Mouse (Mus musculus) neural tube, embryonic 14.5 days (tissue): ENCODE measurements around the gene Dnase2a. TPM values are rescaled to one million over a fixed set of nuclear protein-coding genes. Genes with fewer than 3 reads are reported as not detected.

Experiments used
- ATAC-seq: fragments of 200-750 bp; cut with Nextera tagmentation; 2 replicates; pipeline ENCODE4 v1.8.0; 2017; ENCODE audit warnings: low read depth, mild to moderate bottlenecking, moderate TSS enrichment, moderate library complexity
- H3K27ac ChIP-seq: fragments of 300-500 bp; sonication (generic); 2 replicates; pipeline ENCODE4 v1.5.1; 2014; ENCODE audit warnings: low read depth, mild to moderate bottlenecking, control low read depth, low read length, moderate library complexity, mixed read lengths
- H3K27me3 ChIP-seq: fragments of 300-500 bp; sonication (generic); 2 replicates; pipeline ENCODE4 v1.6.1; 2014; ENCODE audit warnings: low read length; ENCODE audit not compliant: control insufficient read depth, insufficient read depth
- H3K36me3 ChIP-seq: fragments of 300-500 bp; sonication (generic); 2 replicates; pipeline ENCODE4 v1.6.1; 2014; ENCODE audit warnings: low read length, mixed read lengths; ENCODE audit not compliant: control insufficient read depth, insufficient read depth
- H3K4me1 ChIP-seq: fragments of 300-500 bp; sonication (generic); 2 replicates; pipeline ENCODE4 v1.6.1; 2014; ENCODE audit warnings: low read length; ENCODE audit not compliant: control insufficient read depth, insufficient read depth
- H3K4me2 ChIP-seq: fragments of 300-500 bp; sonication (generic); 2 replicates; pipeline ENCODE4 v1.6.1; 2014; ENCODE audit warnings: mild to moderate bottlenecking, low read depth, low read length, control low read depth
- H3K4me3 ChIP-seq: fragments of 300-500 bp; sonication (generic); 2 replicates; pipeline ENCODE4 v1.5.1; 2014; ENCODE audit warnings: low read depth, low read length, control low read depth, mixed read lengths
- H3K9ac ChIP-seq: fragments of 300-500 bp; sonication (generic); replicated peaks from 2 replicates; pipeline ENCODE4 v1.6.1; 2014; ENCODE audit warnings: low read depth, mild to moderate bottlenecking, control low read depth, low read length, mixed read lengths
- H3K9me3 ChIP-seq: fragments of 300-500 bp; sonication (generic); 2 replicates; pipeline ENCODE4 v1.6.1; 2016; ENCODE audit warnings: low read length; ENCODE audit not compliant: control insufficient read depth
- WGBS: fragments of 180-500 bp; shearing (Covaris S2); extraction: QIAGEN DNeasy Blood & Tissue Kit; methylation state at CpG from one replicate; pipeline ENCODE4 v1.1.7; 2014; 5-methylcytosine and 5-hydroxymethylcytosine counted together
- polyA plus RNA-seq: library from polyadenylated mRNA; unstranded; fragments of >200 nt; fragmentation: Nextera tagmentation; extraction: Ambion mirVana; gene quantifications from 2 replicates; pipeline ENCODE4 v1.2.1, GENCODE M21; 2014

Dnase2a gene
- polyA plus RNA-seq = 5.0 and 5.3 TPM in 2 replicates

DNA sequence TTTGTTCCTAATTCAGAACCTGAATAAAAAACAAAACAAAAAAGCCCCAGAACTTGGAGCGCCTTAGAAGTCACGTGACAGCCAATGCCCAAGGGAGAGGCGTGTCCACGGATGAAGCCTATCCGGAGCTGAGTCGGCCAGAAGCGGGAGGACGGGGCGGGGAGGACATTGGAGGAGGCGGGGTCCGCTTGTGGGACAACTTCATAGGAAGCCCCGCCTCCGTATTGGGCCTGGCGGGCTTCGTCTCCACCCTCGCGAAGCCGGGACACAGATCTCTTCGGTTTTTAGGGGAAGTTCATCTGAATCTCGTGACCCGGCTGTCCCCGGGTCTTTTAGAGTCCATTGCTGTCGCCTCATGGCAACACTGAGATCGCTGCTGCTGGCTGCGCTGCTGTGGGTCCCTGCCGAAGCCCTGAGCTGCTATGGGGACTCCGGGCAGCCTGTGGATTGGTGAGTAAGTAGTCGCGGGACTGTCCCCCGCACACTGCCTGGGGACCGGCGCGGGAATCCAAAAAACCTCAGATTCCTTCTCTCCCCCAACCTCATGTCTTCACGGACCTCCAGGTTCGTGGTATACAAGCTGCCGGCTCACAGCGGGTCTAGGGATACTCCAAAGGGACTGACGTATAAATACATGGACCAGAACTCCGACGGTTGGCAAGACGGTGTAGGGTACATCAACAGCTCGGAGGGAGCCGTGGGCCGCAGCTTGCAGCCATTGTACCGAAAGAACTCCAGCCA, at the start of gene Dnase2a:
Gene Dnase2a (plus strand): TSS at position 140 of the 741 bp plus-strand sequence.
- Histone ChIP-seq H3K4me1 (0 out of 2 replicates have a peak, but pooled peaks cover under 1% of the 10 kb centered on the region), H3K27me3 (peaks cover 10% of the 10 kb centered on the region), H3K36me3 (peaks cover 31% of the 10 kb centered on the region), H3K4me3 (peak within 1 kb of the TSS; percentile 33), H3K4me2 (peak within 1 kb of the TSS; percentile 59), H3K9me3 (no peaks in the 10 kb centered on the region), H3K27ac (no peak within 1 kb of the TSS), H3K9ac (peak within 1 kb of the TSS; percentile 47; the same call in 1 of the 2 replicates)
- 1% methylated on average over 45 of the region's 45 CpGs for WGBS
- peak; percentile 68 for ATAC-seq

DNA sequence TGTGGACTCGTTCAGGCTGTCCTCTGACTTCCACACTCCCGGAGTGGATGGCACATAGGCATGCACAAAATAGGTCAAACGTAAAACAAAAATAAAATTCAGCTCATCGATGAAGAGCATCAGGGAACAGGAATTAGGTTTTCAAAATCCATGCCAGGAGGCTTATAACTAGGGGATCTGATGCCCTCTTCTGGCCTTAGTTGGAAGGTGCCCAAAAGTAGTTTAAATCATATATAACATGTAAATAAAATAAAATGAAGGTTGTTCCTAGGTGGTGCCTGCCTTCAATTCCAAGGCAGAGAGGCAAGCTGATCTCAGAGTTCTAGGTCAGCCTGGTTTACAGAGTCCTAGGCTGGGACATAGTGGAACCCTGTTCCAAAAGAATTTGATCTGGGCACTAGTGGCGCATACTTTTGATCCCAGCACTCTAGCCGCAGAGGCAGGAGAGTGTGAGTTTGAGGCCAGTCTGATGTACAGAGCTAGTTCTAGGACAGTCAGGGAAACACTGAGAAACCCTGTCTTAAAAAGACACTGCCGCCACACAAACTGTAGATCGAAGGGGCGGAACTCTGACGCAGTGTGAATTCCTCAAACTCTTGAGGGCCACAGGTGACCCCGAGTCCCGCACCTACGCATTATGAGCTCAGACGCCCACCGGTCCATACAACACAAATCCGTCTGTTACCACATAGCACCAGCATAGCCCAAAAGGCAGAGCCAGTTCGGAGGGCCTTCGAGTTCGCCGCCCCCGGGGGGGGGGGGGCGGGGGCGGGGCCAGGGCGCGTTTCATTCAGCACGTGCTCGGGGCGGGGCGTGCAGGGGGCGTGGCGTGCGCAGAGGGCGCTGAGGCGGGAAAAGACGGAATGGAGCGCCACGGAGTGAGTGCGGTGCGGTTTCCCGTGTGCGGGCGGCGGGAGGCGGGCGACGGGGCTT, 36.7 kb upstream of the Dnase2a start, which contains the start of gene Syce2:
Gene Syce2 (plus strand): TSS at position 736 of the 933 bp plus-strand sequence.
- Histone ChIP-seq H3K9ac (peak within 1 kb of the TSS; percentile 32), H3K4me1 (no peaks in the 10 kb centered on the region; the same call in 1 of the 2 replicates), H3K4me3 (peak within 1 kb of the TSS; percentile 32), H3K4me2 (peak within 1 kb of the TSS; percentile 71), H3K27ac (no peak within 1 kb of the TSS), H3K36me3 (peaks cover 28% of the 10 kb centered on the region), H3K27me3 (peaks cover 4% of the 10 kb centered on the region; the same call in 1 of the 2 replicates), H3K9me3 (no peaks in the 10 kb centered on the region)
- ATAC-seq = peak; percentile 69
- 21% methylated on average over 34 of the region's 46 CpGs for WGBS

DNA sequence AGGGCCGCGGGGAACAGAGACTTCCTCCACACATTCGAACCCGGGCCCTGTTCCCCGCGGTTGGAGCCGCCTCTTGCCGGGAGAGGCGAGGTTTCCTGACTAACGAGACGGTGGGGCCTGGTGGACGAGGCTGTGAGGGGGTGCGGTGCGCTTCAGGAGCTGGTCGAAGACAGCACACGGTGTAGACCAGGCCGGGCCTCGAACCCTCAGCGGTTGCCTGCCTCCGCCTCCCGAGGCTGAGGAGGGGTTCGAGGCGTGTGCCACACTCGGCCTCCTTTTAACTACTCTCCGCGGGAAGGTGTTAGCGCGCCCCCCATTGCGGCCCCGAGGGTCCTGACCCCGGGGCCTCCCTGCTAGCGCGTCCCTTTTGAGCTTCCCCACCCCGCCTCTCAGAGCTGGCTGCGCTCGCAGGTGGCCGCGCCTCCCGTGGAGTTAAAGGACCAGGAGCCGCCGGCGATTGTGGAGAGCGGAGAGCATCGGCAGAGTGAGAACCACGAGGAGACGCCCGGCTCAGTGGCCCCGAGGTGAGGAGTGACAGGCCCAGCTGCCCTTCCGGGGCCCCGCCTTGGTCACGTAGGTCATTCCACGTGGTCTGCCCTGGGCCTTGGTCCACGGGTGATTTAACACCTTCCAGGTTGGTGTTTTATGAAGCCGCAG, 35.9 kb upstream of the Dnase2a start:
- H3K9me3 ChIP-seq = no peaks in the 10 kb centered on the region
- H3K27me3 ChIP-seq = peaks cover 4% of the 10 kb centered on the region; the same call in 1 of the 2 replicates
- peaks cover 22% of the 10 kb centered on the region for H3K36me3 ChIP-seq
- peak overlapping the region; percentile 71 for H3K4me2 ChIP-seq
- peak overlapping the region; percentile 32 for H3K4me3 ChIP-seq
- H3K9ac ChIP-seq = peak overlapping the region; percentile 32
- ATAC-seq = peak; percentile 52
- H3K4me1 ChIP-seq = no peaks in the 10 kb centered on the region; the same call in 1 of the 2 replicates
- WGBS = 4% methylated on average over 49 of the region's 54 CpGs
- no peak overlapping the region for H3K27ac ChIP-seq

DNA sequence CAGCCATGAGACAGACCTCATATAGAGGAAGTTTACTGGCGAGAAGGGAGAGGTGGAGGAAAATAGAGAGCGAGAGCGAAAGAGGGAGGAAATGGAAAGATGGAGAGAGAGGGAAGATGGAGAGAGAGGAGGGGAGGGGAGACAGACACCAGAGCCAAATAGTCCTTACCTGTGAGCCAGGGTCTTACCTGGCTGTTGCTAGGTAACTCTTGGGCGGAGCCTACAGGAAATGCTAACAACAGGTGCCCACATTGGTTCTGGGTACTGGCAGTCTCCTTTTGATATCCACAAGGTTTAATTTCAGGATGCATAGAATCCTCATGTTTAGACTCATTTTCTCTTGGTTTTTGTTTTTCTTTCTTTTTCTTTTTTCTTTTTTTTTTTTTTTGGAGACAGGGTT, 35.3 kb upstream of the Dnase2a start:
- Histone ChIP-seq H3K4me3 (no peak overlapping the region; the same call in 1 of the 2 replicates), H3K9me3 (no peaks in the 10 kb centered on the region), H3K4me1 (no peaks in the 10 kb centered on the region; the same call in 1 of the 2 replicates), H3K36me3 (peaks cover 16% of the 10 kb centered on the region; the same call in 1 of the 2 replicates), H3K4me2 (peak overlapping the region; percentile 71), H3K27me3 (peaks cover 4% of the 10 kb centered on the region; the same call in 1 of the 2 replicates), H3K9ac (no peak overlapping the region), H3K27ac (no peak overlapping the region)
- 73% methylated on average over 4 of the region's 4 CpGs for WGBS
- no peak for ATAC-seq

DNA sequence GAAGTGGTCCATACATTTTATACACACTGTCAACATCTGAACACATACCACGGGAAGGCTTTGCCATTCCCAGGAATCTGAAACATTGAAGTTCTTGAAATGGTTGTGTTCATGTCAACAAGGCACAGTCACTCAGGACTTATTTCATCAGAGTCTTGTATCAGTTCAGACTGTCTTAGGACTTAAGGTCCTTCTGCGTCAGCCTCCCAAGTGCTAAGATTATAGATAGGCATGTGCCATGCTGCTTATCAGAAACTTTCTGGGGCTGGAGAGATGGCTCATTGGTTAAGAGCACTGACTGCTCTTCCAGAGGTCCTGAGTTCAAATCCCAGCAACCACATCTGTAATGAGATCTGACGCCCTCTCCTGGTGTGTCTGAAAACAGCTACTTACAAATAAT, 34.0 kb upstream of the Dnase2a start:
- ATAC-seq = no peak
- 93% methylated on average over 3 of the region's 3 CpGs for WGBS
- H3K9ac ChIP-seq = no peak overlapping the region
- peaks cover 3% of the 10 kb centered on the region; the same call in 1 of the 2 replicates for H3K36me3 ChIP-seq
- no peak overlapping the region for H3K4me3 ChIP-seq
- no peaks in the 10 kb centered on the region; the same call in 1 of the 2 replicates for H3K4me1 ChIP-seq
- no peak overlapping the region for H3K27ac ChIP-seq
- H3K9me3 ChIP-seq = no peaks in the 10 kb centered on the region
- H3K27me3 ChIP-seq = peaks cover 4% of the 10 kb centered on the region; the same call in 1 of the 2 replicates
- H3K4me2 ChIP-seq = no peak overlapping the region

DNA sequence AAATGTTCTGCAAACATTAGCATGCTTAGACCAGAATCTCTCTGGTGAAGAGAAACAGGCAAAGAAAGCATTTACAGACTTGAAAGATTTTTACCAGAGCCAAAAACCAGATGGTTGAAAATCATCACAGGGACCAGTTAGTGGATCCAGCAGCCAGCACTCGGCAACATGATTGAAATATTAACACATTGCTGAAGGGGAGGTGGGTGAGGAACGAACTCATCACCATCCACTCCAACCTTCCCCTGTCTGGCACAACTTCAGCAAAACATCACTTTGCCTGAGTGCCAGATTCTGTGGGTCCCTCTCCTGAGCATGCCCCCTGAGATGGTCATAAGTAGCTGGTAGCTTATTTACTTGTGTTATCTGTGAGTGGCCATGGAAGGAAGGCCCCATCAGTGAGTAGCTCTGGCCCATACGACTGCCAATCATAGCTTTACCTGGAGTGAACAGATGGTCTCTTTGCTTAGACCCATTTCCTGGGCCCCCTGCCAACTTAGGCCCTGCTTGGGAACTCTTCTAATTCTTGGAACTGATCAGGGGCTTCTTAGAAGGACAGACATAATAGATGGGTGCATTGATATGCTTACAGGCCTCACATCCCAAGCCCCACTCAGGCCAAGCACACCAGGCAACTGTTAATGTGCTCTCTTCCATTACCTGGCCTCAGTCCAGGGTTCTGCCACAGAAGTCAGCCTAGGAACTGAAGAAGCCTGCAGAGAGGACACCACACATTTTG, 30.9 kb upstream of the Dnase2a start:
- no peak for ATAC-seq
- Histone ChIP-seq H3K36me3 (no peaks in the 10 kb centered on the region), H3K4me1 (no peaks in the 10 kb centered on the region; the same call in 1 of the 2 replicates), H3K9me3 (no peaks in the 10 kb centered on the region), H3K4me2 (no peak overlapping the region), H3K27ac (no peak overlapping the region), H3K27me3 (peaks cover 4% of the 10 kb centered on the region; the same call in 1 of the 2 replicates), H3K4me3 (no peak overlapping the region), H3K9ac (no peak overlapping the region)
- WGBS = 89% methylated on average over 3 of the region's 3 CpGs

DNA sequence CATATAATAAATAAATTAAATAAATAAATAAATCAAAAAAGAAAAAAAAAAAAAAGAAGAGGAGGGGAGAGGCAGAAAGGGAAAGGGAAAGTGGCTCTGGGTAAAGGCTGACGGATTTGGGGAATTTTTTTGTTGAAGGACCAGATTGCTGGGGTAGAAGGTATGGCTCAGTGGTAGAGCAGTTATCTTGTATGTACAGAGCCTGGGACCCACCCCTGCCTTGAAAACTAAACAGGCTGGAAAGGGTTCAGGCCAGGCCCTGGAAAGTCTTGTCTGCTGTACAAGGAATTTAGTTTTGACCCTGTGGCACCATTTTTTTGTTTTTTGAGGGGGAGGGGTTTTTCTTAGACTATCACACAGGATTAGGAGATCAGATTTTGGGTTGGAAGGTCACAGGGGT, 29.4 kb upstream of the Dnase2a start:
- H3K9ac ChIP-seq = no peak overlapping the region
- no peak for ATAC-seq
- WGBS = 79% methylated on average over 1 of the region's 1 CpGs
- no peaks in the 10 kb centered on the region for H3K36me3 ChIP-seq
- H3K27ac ChIP-seq = no peak overlapping the region
- no peak overlapping the region for H3K4me3 ChIP-seq
- no peaks in the 10 kb centered on the region for H3K4me1 ChIP-seq
- no peaks in the 10 kb centered on the region for H3K27me3 ChIP-seq
- no peak overlapping the region for H3K4me2 ChIP-seq
- no peaks in the 10 kb centered on the region for H3K9me3 ChIP-seq

DNA sequence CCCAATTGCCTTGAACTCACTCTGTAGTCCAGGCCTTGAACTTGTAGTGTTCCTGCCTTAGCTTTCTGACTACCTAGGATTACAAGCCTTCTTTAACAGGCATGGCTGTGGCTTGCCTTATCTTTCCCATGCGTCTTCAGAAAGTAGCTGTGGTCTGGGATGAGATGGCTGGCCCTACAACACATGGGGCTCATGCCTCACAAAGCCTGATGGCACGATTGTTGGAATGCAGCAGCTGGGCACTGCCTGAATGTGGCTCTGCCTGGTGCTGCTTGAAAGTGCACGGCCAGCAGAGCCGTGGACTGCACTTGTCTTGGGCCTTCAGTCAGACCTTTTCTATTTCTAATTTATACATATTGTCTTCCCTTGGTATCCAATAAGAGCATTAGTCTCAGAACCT, 23.6 kb upstream of the Dnase2a start:
- no peak for ATAC-seq
- WGBS = 86% methylated on average over 4 of the region's 4 CpGs
- H3K4me3 ChIP-seq = no peak overlapping the region
- no peaks in the 10 kb centered on the region for H3K27me3 ChIP-seq
- H3K27ac ChIP-seq = no peak overlapping the region
- no peaks in the 10 kb centered on the region for H3K4me1 ChIP-seq
- H3K9me3 ChIP-seq = no peaks in the 10 kb centered on the region
- H3K36me3 ChIP-seq = peaks cover 18% of the 10 kb centered on the region
- no peak overlapping the region for H3K4me2 ChIP-seq
- H3K9ac ChIP-seq = no peak overlapping the region
